Mouse (Mus musculus) brain, embryonic 14.5 days (tissue): ENCODE results near the gene Nynrin.

Experiments
- CTCF ChIP-seq: fragments of 200-500 bp; IDR thresholded peaks from 2 replicates; pipeline ENCODE4 v1.5.1; 2012; ENCODE audit warnings: inconsistent platforms, mild to moderate bottlenecking, moderate library complexity, borderline replicate concordance; ENCODE audit not compliant: insufficient read depth, insufficient read length; ENCODE audit errors: extremely low read depth
- POLR2A ChIP-seq: fragments of 200-500 bp; IDR thresholded peaks from 2 replicates; pipeline ENCODE4 v1.6.1; 2012; ENCODE audit warnings: mild to moderate bottlenecking, inconsistent platforms, borderline replicate concordance; ENCODE audit not compliant: poor library complexity, insufficient read depth, insufficient read length, severe bottlenecking; ENCODE audit errors: extremely low read depth

DNA sequence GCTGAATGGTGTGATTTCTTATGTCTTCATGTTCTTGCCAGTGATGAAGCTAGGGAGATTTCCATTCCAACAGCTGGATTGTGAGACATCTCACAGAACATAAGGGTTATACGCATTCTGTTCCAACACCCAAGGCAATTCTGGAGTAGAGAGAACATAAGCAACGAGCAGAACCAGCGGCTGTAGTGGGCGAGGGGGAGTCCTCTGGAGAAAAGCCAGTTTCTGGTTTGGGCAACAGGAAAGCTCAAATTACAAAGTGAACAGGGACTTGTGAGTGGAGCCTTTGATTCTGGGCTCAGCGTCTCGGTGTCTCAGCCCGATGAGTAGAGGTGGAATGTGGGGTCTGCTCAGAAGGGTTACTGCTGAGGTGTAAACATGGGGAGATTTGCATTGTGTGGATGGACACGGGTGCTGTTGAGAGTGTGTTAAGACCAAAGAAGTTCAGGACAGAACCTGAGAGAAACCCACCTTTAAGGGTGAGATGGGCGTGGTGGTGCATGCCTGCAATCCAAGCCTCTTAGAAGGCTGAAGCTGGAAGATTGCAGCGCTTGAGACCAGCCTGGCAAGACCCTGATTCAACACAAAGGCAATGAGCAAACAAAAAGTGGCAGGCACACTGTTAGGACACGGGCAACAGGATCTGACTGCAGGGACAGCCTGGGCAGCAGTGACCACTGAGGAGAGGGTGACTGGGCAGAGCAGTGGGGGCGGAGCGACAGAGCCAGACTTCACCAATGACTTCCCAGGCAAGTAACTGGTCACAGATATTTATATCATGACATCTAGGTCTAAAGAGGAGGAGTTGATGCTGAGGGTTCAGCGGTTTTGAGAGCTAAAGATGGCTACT is 23.9 kb downstream of the Nynrin start:
- TF ChIP-seq CTCF (no peak), POLR2A (no peak)
